Mouse (Mus musculus): ENCODE results near the gene Apoe. TPM values are rescaled to one million over a fixed set of nuclear protein-coding genes. Genes with fewer than 3 reads are reported as not detected.
A peak's percentile ranks its signal among the peaks of the same experiment; 100 is the strongest.

The Apoe gene
- 125 and 152 TPM in 2 replicates for polyA plus RNA-seq (2014; fragmentation: Nextera tagmentation; extraction: Ambion mirVana)

DNA sequence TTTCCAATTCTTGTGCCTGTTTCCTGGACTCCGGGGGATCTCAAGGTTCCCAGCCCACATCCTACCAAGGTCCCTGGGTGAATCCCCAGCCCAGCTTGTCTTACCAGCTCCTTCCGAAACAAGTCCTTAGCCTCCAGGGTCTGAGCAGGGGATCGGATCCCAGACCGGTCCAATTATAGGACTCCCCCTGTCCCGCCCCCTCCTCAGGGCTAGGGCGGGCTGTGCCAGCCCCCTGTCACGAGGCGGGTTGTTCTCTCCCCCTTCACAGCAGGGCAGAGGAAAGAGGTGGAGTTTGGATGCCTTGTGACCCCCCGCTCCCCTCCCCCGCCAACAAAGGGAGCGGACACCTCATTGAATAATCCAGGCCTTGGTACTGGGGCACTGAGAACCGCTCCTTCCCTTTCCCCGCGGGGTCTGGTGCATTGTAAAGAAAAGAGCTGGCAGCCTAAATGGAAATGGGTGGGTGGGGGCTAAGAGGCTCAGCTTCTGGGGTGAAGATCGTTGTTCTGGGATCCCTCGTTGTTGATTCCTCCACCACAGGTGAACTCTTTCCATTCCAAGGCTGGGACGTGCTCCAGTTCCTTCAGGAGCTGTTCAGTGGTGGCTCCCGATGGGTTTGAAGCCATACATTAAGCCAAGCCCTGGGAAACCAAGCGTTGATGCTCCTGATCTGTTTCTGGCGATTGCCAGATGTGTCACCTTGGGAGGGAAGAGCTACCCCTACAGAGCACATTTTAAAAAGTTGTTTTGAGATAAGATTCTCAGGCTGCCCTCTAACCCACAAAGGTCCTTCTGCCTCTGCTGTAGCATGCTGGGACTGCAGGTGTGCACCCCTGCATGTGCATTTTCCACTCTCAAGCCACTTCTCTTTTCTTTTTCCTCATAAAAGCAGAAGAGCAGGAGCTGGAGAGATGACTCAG lies at the start of gene Apoe:
Gene Apoe (minus strand): TSS at position 282 of the 920 bp plus-strand sequence.
- peak within 1 kb of the TSS; percentile 30 for H3K4me3 ChIP-seq (ENCODE audit: low read depth, low read length)
- H3K27ac ChIP-seq (ENCODE audit: low read depth, low read length) = no peak within 1 kb of the TSS
- peak within 1 kb of the TSS; percentile 65 for H3K4me2 ChIP-seq (ENCODE audit: low read depth, low read length, severe bottlenecking)
- H3K27me3 ChIP-seq (ENCODE audit: control insufficient read depth, insufficient read depth, low read length) = no peaks in the 10 kb centered on the region
- WGBS = 2% methylated on average over 20 of the region's 20 CpGs
- H3K36me3 ChIP-seq (ENCODE audit: control insufficient read depth, insufficient read depth, low read length) = no peaks in the 10 kb centered on the region; the same call in 1 of the 2 replicates
- peaks cover 7% of the 10 kb centered on the region; the same call in 1 of the 2 replicates for H3K4me1 ChIP-seq (replicated peaks; ENCODE audit: control insufficient read depth, insufficient read depth, low read length)
- H3K9ac ChIP-seq (ENCODE audit: low read length) = peak within 1 kb of the TSS; percentile 62
- DNase-seq (ENCODE audit: low spot score) = peak; percentile 77
- no peaks in the 10 kb centered on the region; the same call in 1 of the 2 replicates for H3K9me3 ChIP-seq (ENCODE audit: control insufficient read depth, low read length)
- ATAC-seq (replicated peaks; ENCODE audit: low FRiP score) = peak; percentile 74

DNA sequence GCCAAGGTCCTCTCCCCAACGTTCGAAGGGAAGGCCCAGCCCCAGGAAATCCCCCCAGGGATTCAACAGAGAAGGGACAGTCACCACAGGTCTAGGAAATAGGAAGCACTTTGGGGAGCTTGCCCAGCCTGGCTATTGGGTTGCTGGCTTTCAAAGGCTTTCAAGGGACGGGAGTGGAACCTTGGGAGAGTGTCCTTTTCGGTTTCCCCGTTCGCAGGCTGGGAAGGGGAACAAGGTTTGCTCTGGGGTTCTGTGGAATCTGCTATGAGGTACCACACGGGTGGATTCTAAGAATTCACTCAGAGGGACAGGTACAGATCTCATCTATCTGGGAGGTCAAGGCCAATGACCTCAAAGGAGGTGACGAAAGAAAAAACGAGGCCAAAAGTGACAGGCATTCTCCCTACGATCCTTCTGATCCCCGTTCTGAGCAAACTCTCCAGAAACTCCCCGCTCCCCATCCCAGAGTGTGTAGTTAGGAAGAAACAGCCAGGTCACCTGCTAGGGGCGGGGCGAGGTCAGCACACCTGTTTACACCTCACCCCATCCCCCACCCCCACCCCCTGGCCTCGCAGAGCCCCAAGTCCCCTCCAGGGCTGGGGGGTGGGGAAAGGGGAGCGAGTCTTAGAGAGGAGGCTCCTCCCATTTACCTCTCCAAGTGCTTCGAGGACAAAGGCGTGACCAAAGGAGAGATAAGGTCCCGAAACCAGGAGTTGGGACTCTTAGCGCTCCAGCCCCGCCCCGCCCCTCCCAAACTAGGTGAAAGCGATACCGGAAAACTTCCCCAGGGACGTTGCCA lies 48.6 kb upstream of the Apoe start:
- Histone ChIP-seq H3K4me2 (ENCODE audit: low read depth, low read length, severe bottlenecking) (peak overlapping the region; percentile 90), H3K4me3 (ENCODE audit: low read depth, low read length) (peak overlapping the region; percentile 74), H3K9ac (ENCODE audit: low read length) (peak overlapping the region; percentile 86), H3K9me3 (ENCODE audit: control insufficient read depth, low read length) (no peaks in the 10 kb centered on the region), H3K36me3 (ENCODE audit: control insufficient read depth, insufficient read depth, low read length) (no peaks in the 10 kb centered on the region; the same call in 1 of the 2 replicates), H3K27ac (ENCODE audit: low read depth, low read length) (peak overlapping the region; percentile 18; the same call in 1 of the 2 replicates), H3K4me1 (replicated peaks; ENCODE audit: control insufficient read depth, insufficient read depth, low read length) (peaks cover 10% of the 10 kb centered on the region), H3K27me3 (ENCODE audit: control insufficient read depth, insufficient read depth, low read length) (no peaks in the 10 kb centered on the region)
- no peak for DNase-seq (ENCODE audit: low spot score)
- 4% methylated on average over 25 of the region's 25 CpGs for WGBS
- no peak for ATAC-seq (replicated peaks; ENCODE audit: low FRiP score)

DNA sequence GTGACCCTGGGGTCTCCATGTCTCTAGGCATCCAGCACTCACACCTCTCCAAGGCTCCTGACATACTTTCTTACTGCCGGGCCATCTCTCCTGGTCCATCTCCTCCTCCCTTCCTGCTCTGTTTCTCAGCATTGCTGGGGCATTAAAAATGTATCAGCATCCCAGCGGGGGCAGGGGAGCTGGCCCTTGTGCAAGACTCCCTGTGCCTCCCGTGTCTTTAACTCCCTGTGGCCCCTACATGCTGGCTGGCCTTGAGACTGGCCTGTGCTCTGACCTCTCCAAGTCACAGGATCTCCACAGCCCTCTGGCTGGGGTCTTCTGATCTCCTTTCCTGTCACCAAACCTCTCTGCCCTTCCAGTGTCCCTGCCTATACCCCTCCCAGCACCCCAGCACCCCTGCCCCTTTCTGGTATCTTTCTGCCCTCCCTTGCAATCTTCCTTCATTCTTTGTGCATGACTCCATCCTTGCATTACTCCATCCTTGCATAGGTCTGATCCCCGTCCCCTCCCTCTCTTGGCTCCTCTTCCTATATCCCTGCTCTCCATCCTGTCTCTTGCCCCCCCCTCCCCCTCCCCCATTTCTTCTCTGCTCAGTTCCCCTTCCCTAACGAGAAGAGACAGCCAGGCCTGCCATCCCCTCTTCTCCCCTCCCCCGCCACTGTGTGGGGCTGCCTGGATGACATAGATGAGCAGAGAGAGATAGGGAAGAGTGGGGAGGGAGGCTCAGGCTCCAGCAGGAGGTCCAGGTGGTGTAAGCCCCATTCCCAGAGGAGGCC lies 47.6 kb upstream of the Apoe start:
- H3K27me3 ChIP-seq (ENCODE audit: control insufficient read depth, insufficient read depth, low read length) = no peaks in the 10 kb centered on the region
- no peak overlapping the region for H3K4me2 ChIP-seq (ENCODE audit: low read depth, low read length, severe bottlenecking)
- DNase-seq (ENCODE audit: low spot score) = no peak
- ATAC-seq (replicated peaks; ENCODE audit: low FRiP score) = no peak
- WGBS = 42% methylated on average over 6 of the region's 6 CpGs
- H3K27ac ChIP-seq (ENCODE audit: low read depth, low read length) = no peak overlapping the region
- H3K36me3 ChIP-seq (ENCODE audit: control insufficient read depth, insufficient read depth, low read length) = no peaks in the 10 kb centered on the region; the same call in 1 of the 2 replicates
- H3K4me3 ChIP-seq (ENCODE audit: low read depth, low read length) = no peak overlapping the region
- no peak overlapping the region for H3K9ac ChIP-seq (ENCODE audit: low read length)
- no peaks in the 10 kb centered on the region for H3K9me3 ChIP-seq (ENCODE audit: control insufficient read depth, low read length)
- peaks cover 10% of the 10 kb centered on the region for H3K4me1 ChIP-seq (replicated peaks; ENCODE audit: control insufficient read depth, insufficient read depth, low read length)

DNA sequence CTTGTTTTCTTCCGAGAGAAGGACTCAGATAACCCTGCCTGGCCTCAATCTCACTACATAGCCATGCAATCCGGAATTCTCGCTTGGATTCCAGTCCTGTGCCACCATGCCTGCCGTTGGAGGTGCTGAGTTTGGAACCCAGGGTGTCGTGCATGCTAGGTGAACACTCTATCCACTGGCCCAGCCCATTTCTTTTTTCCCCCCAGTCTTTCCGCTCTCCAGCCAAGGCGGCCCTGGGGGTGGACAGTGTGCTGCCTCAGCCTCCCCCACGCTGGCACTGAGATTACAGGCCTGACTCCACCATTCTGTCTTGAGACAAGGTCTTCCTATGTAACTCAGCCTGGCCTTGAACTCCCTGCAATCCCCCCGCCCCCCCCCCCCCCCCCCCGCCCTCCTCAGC lies 47.0 kb upstream of the Apoe start:
- Histone ChIP-seq H3K36me3 (ENCODE audit: control insufficient read depth, insufficient read depth, low read length) (no peaks in the 10 kb centered on the region; the same call in 1 of the 2 replicates), H3K9ac (ENCODE audit: low read length) (no peak overlapping the region), H3K4me3 (ENCODE audit: low read depth, low read length) (no peak overlapping the region), H3K9me3 (ENCODE audit: control insufficient read depth, low read length) (no peaks in the 10 kb centered on the region), H3K27me3 (ENCODE audit: control insufficient read depth, insufficient read depth, low read length) (no peaks in the 10 kb centered on the region), H3K4me1 (replicated peaks; ENCODE audit: control insufficient read depth, insufficient read depth, low read length) (peaks cover 10% of the 10 kb centered on the region), H3K4me2 (ENCODE audit: low read depth, low read length, severe bottlenecking) (no peak overlapping the region), H3K27ac (ENCODE audit: low read depth, low read length) (no peak overlapping the region)
- WGBS = 85% methylated on average over 8 of the region's 10 CpGs
- DNase-seq (ENCODE audit: low spot score) = no peak
- ATAC-seq (replicated peaks; ENCODE audit: low FRiP score) = no peak

DNA sequence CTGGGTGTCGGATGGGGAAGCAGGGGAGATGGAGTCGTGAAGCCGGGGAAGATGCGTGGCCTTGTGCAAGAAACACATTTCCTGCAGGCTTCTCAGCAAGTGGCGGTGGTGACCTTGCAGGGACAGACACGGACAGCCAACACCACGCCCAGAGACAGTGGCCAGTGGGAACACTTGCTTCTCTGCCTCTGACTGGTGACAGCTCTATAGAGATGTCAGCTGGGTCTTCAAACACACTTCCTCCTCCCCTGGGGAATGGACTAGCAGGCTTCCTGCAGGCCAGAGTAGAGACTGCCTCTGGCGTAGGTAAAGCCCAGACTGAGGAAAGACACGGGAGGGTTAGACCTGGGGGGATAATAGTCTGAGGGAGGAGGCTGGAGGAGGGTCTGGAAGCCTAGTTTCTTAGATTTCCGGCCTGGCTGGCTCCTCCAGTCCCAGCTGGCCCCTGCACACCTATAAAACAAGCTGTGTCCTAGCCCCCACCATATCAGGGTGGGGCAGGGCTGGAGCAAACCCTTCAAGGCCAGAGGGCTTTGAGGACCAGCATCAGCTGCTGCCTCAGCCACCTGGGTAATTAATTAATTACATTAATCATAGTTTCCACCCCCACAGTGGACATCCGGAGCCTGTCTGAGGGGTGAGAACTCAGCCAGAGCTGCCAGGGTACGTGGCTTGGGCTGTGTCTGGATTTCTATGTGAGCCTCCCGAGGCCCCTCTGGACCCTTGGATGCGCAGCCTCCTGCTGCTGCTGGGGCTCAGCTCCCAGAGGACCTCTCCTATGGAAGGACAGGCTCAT lies 45.8 kb upstream of the Apoe start:
- H3K9me3 ChIP-seq (ENCODE audit: control insufficient read depth, low read length) = no peaks in the 10 kb centered on the region
- peaks cover 8% of the 10 kb centered on the region for H3K4me1 ChIP-seq (replicated peaks; ENCODE audit: control insufficient read depth, insufficient read depth, low read length)
- H3K36me3 ChIP-seq (ENCODE audit: control insufficient read depth, insufficient read depth, low read length) = no peaks in the 10 kb centered on the region; the same call in 1 of the 2 replicates
- ATAC-seq (replicated peaks; ENCODE audit: low FRiP score) (no peak), DNase-seq (ENCODE audit: low spot score) (no peak)
- no peak overlapping the region for H3K9ac ChIP-seq (ENCODE audit: low read length)
- H3K27ac ChIP-seq (ENCODE audit: low read depth, low read length) = no peak overlapping the region
- no peak overlapping the region for H3K4me2 ChIP-seq (ENCODE audit: low read depth, low read length, severe bottlenecking)
- WGBS = 80% methylated on average over 14 of the region's 14 CpGs
- no peaks in the 10 kb centered on the region for H3K27me3 ChIP-seq (ENCODE audit: control insufficient read depth, insufficient read depth, low read length)
- H3K4me3 ChIP-seq (ENCODE audit: low read depth, low read length) = no peak overlapping the region

DNA sequence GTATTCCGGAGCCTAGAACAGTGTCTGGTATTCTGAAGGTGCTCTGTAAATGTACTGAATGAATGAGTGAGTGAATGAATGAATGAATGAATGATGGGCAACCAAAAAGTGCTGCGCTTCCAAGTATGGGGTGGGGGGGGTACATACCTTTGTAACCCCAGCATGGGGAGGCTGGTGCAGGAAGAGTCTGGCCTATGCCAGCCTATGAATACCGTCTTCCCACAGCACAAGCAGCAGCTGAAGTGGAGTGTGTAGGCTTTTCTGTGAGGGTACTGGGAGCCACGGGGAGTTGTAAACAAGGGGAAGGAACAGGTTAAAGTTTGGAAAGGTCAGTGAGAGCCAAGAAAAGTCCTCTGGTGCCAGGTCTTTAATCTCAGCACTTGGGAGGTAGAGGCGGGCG lies 44.8 kb upstream of the Apoe start:
- Histone ChIP-seq H3K36me3 (ENCODE audit: control insufficient read depth, insufficient read depth, low read length) (no peaks in the 10 kb centered on the region; the same call in 1 of the 2 replicates), H3K27me3 (ENCODE audit: control insufficient read depth, insufficient read depth, low read length) (no peaks in the 10 kb centered on the region), H3K27ac (ENCODE audit: low read depth, low read length) (no peak overlapping the region), H3K4me1 (replicated peaks; ENCODE audit: control insufficient read depth, insufficient read depth, low read length) (peaks cover 8% of the 10 kb centered on the region), H3K4me2 (ENCODE audit: low read depth, low read length, severe bottlenecking) (no peak overlapping the region), H3K9me3 (ENCODE audit: control insufficient read depth, low read length) (no peaks in the 10 kb centered on the region), H3K9ac (ENCODE audit: low read length) (no peak overlapping the region), H3K4me3 (ENCODE audit: low read depth, low read length) (no peak overlapping the region)
- DNase-seq (ENCODE audit: low spot score) = no peak
- ATAC-seq (replicated peaks; ENCODE audit: low FRiP score) = no peak
- WGBS = 93% methylated on average over 6 of the region's 6 CpGs

DNA sequence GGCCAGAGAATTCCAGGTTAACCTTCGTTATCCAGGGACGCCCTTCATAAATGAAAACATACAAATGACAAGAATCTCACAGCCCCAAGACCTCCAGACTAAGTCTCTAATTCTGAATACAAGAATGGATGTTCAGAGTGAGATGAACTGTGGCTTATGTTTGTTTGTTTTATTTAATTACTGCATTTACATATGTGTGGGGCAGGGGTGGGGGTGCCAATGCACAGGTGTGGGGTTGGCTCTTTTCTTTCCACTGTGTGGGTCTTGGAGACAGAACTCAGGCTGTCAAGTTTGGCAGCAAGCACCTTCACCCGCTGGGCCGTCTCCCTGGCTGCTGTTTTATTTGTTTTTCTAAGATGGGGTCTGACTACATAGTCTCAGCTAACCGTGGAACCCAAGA lies 43.5 kb upstream of the Apoe start:
- H3K27ac ChIP-seq (ENCODE audit: low read depth, low read length) = no peak overlapping the region
- 71% methylated on average over 5 of the region's 5 CpGs for WGBS
- peaks cover 3% of the 10 kb centered on the region; the same call in 1 of the 2 replicates for H3K4me1 ChIP-seq (replicated peaks; ENCODE audit: control insufficient read depth, insufficient read depth, low read length)
- H3K27me3 ChIP-seq (ENCODE audit: control insufficient read depth, insufficient read depth, low read length) = no peaks in the 10 kb centered on the region
- no peak overlapping the region for H3K4me2 ChIP-seq (ENCODE audit: low read depth, low read length, severe bottlenecking)
- no peak overlapping the region for H3K4me3 ChIP-seq (ENCODE audit: low read depth, low read length)
- no peak overlapping the region for H3K9ac ChIP-seq (ENCODE audit: low read length)
- H3K9me3 ChIP-seq (ENCODE audit: control insufficient read depth, low read length) = no peaks in the 10 kb centered on the region
- ATAC-seq (replicated peaks; ENCODE audit: low FRiP score) = no peak
- H3K36me3 ChIP-seq (ENCODE audit: control insufficient read depth, insufficient read depth, low read length) = no peaks in the 10 kb centered on the region; the same call in 1 of the 2 replicates
- no peak for DNase-seq (ENCODE audit: low spot score)

Measured in forebrain, embryonic 11.5 days (tissue).